Mouse (Mus musculus) liver, postnatal 0 days (tissue): Measurements from ENCODE around the gene Olig3. TPM values are rescaled to one million over a fixed set of nuclear protein-coding genes. Genes with fewer than 3 reads are reported as not detected.

Source experiments
- ATAC-seq: fragments of 200-750 bp; cut with Nextera tagmentation; 2 replicates; pipeline ENCODE4 v1.8.0; 2017; ENCODE audit warnings: mild to moderate bottlenecking, moderate library complexity
- DNase-seq: peaks from one replicate; pipeline ENCODE4 v3.0.0-alpha.2; 2016
- H3K27ac ChIP-seq: fragments of 300-500 bp; sonication (generic); 2 replicates; pipeline ENCODE4 v1.5.1; 2014; ENCODE audit warnings: antibody characterized with exemption, moderate library complexity, mild to moderate bottlenecking, low read depth
- H3K27me3 ChIP-seq: fragments of 300-500 bp; sonication (generic); 2 replicates; pipeline ENCODE4 v1.6.1; 2014; ENCODE audit warnings: low read length, control low read depth, mixed read lengths; ENCODE audit not compliant: insufficient read depth
- H3K36me3 ChIP-seq: fragments of 300-500 bp; sonication (generic); replicated peaks from 2 replicates; pipeline ENCODE4 v1.6.1; 2014; ENCODE audit warnings: mild to moderate bottlenecking, control low read depth, low read length, moderate library complexity, mixed read lengths; ENCODE audit not compliant: insufficient read depth
- H3K4me1 ChIP-seq: fragments of 300-500 bp; sonication (generic); 2 replicates; pipeline ENCODE4 v1.6.1; 2014; ENCODE audit warnings: antibody characterized with exemption, mild to moderate bottlenecking, control low read depth; ENCODE audit not compliant: insufficient read depth
- H3K4me2 ChIP-seq: fragments of 300-500 bp; sonication (generic); 2 replicates; pipeline ENCODE4 v1.6.1; 2014; ENCODE audit warnings: low read depth, mild to moderate bottlenecking, low read length, moderate library complexity, mixed read lengths
- H3K4me3 ChIP-seq: fragments of 300-500 bp; sonication (generic); 2 replicates; pipeline ENCODE4 v1.5.1; 2014; ENCODE audit warnings: low read depth, low read length
- H3K9ac ChIP-seq: fragments of 300-500 bp; sonication (generic); replicated peaks from 2 replicates; pipeline ENCODE4 v1.6.1; 2014; ENCODE audit warnings: mild to moderate bottlenecking, moderate library complexity
- H3K9me3 ChIP-seq: fragments of 300-500 bp; sonication (generic); 2 replicates; pipeline ENCODE4 v1.6.1; 2016; ENCODE audit warnings: mild to moderate bottlenecking, control low read depth, low read length, mixed read lengths
- CTCF ChIP-seq: sonication (generic); IDR thresholded peaks from 2 replicates; pipeline ENCODE4 v1.5.1; 2016; ENCODE audit warnings: antibody characterized with exemption, low read depth
- EP300 ChIP-seq: IDR thresholded peaks from 2 replicates; pipeline ENCODE4 v1.6.1; 2016; ENCODE audit warnings: antibody characterized with exemption, low read depth, mild to moderate bottlenecking
- WGBS: fragments of 180-500 bp; shearing (Covaris S2); extraction: QIAGEN DNeasy Blood & Tissue Kit; methylation state at CpG from one replicate; pipeline ENCODE4 v1.1.7; 2014; ENCODE audit not compliant: insufficient replicate concordance; 5-methylcytosine and 5-hydroxymethylcytosine counted together
- polyA plus RNA-seq: library from polyadenylated mRNA; unstranded; fragments of >200 nt; fragmentation: Nextera tagmentation; extraction: Ambion mirVana; gene quantifications from 2 replicates; pipeline ENCODE4 v1.2.1, GENCODE M21; 2015

Gene Olig3
- polyA plus RNA-seq, 1 experiment from 2014 or later, result not detected

GRCm38 (mm10) chr10:19396485-19397137, 40.3 kb downstream of the Olig3 start:
- no peak overlapping the region for H3K4me2 ChIP-seq
- H3K9me3 ChIP-seq, result no peaks in the 10 kb centered on the region
- H3K4me3 ChIP-seq, result no peak overlapping the region
- H3K36me3 ChIP-seq, result no peaks in the 10 kb centered on the region
- H3K4me1 ChIP-seq, result no peaks in the 10 kb centered on the region
- DNase-seq (no peak), ATAC-seq (no peak)
- H3K9ac ChIP-seq, result no peak overlapping the region
- H3K27ac ChIP-seq, result no peak overlapping the region
- TF ChIP-seq EP300 (no peak), CTCF (no peak)
- no peaks in the 10 kb centered on the region; the same call in 1 of the 2 replicates for H3K27me3 ChIP-seq
- WGBS, result 59% methylated on average over 9 of the region's 9 CpGs

- DNase-seq, result no peak
- WGBS, result 62% methylated on average over 12 of the region's 12 CpGs
- H3K36me3 ChIP-seq, result no peaks in the 10 kb centered on the region
- no peaks in the 10 kb centered on the region for H3K4me1 ChIP-seq
- no peak for ATAC-seq
- no peaks in the 10 kb centered on the region for H3K9me3 ChIP-seq
- TF ChIP-seq CTCF (no peak), EP300 (no peak)
- no peak overlapping the region for H3K9ac ChIP-seq
- H3K27ac ChIP-seq, result no peak overlapping the region
- H3K27me3 ChIP-seq, result no peaks in the 10 kb centered on the region; the same call in 1 of the 2 replicates
- no peak overlapping the region for H3K4me2 ChIP-seq
- H3K4me3 ChIP-seq, result no peak overlapping the region
Observed at GRCm38 (mm10) chr10:19397396-19397795, 41.1 kb downstream of the Olig3 start.

DNA sequence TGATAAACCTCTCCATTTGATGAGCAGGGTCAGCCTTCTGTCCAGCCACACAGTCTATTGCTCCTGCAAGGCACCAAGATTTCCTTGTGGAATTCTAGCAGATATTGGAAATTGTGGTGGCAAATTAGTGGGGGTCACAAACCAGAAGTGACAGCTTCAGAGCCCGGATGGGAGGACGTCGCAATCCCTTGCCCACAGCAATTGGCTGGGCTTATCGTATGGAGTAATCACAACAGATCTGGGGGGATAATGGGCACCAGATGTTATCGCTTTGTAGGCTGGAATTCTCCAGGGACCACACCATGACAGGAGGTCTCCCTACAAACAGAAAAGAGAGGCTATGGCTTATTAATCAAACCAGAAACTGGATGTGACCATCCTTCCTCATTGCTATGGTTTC, 44.8 kb downstream of the Olig3 start:
- WGBS, result 47% methylated on average over 5 of the region's 5 CpGs
- no peak for TF ChIP-seq EP300
- no peak for TF ChIP-seq CTCF
- no peaks in the 10 kb centered on the region for H3K4me1 ChIP-seq

DNA sequence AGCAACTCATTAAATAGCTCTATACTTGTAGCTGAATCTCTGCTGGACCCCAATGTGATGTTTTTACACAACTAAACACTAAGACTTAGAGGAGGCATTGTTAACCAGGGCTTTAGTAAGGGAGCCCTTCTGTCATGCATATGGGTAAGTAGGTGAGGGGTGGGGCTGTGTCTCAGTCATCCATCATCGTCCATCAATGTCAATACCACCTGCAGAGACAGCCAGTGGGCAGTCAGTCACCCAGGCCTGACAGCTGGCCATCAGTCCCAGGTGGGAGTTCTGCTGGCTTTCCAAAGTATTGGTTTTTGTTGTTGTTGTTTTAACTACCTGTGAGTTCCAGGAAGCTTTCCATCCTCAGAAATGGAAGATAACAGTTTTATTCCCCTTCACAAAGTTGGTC, 48.1 kb downstream of the Olig3 start:
- Histone ChIP-seq H3K27me3 (no peaks in the 10 kb centered on the region; the same call in 1 of the 2 replicates), H3K4me3 (no peak overlapping the region), H3K9ac (no peak overlapping the region), H3K9me3 (no peaks in the 10 kb centered on the region), H3K27ac (no peak overlapping the region), H3K36me3 (no peaks in the 10 kb centered on the region), H3K4me2 (no peak overlapping the region), H3K4me1 (no peaks in the 10 kb centered on the region)
- no peak for TF ChIP-seq CTCF
- no peak for TF ChIP-seq EP300
- 45% methylated on average over 1 of the region's 1 CpGs for WGBS
- no peak for ATAC-seq
- DNase-seq, result no peak

More for the DNA sequence above, 44.8 kb downstream of the Olig3 start:
- H3K27ac ChIP-seq, result no peak overlapping the region
- H3K9ac ChIP-seq, result no peak overlapping the region
- H3K27me3 ChIP-seq, result no peaks in the 10 kb centered on the region; the same call in 1 of the 2 replicates
- H3K9me3 ChIP-seq, result no peaks in the 10 kb centered on the region
- no peaks in the 10 kb centered on the region for H3K36me3 ChIP-seq
- no peak for DNase-seq
- no peak overlapping the region for H3K4me3 ChIP-seq
- H3K4me2 ChIP-seq, result no peak overlapping the region
- no peak for ATAC-seq

GRCm38 (mm10) chr10:19405959-19406358, 49.6 kb downstream of the Olig3 start:
- no peak for DNase-seq
- no peaks in the 10 kb centered on the region for H3K9me3 ChIP-seq
- no peak overlapping the region for H3K4me3 ChIP-seq
- H3K4me2 ChIP-seq, result no peak overlapping the region
- TF ChIP-seq EP300 (no peak), CTCF (no peak)
- no peak for ATAC-seq
- WGBS, result 56% methylated on average over 1 of the region's 1 CpGs
- H3K36me3 ChIP-seq, result no peaks in the 10 kb centered on the region
- no peak overlapping the region for H3K9ac ChIP-seq
- no peaks in the 10 kb centered on the region for H3K4me1 ChIP-seq
- no peaks in the 10 kb centered on the region; the same call in 1 of the 2 replicates for H3K27me3 ChIP-seq
- no peak overlapping the region for H3K27ac ChIP-seq

DNA sequence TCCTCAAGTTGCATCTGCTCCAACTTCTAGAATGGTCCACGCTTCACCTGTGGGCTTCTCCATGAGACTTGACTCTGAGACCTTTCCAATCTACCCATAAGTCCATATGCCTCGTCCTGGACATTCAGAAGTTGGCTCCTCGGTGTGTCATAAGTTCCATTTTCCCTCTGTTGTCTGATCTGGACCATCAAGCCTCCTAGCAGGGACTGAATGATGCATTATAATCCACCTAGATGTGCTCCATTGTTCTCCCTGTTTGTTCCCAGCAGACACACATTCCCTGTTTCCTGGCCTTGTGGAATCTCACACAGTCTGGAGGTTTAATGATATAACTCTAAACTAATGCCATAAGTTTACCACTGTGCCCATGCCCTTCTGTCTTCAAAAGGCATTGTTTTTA, 50.8 kb downstream of the Olig3 start:
- no peak overlapping the region for H3K4me3 ChIP-seq
- H3K9ac ChIP-seq, result no peak overlapping the region
- no peak overlapping the region for H3K4me2 ChIP-seq
- no peaks in the 10 kb centered on the region for H3K4me1 ChIP-seq
- H3K27ac ChIP-seq, result no peak overlapping the region
- TF ChIP-seq EP300 (no peak), CTCF (no peak)
- DNase-seq (no peak), ATAC-seq (no peak)
- H3K9me3 ChIP-seq, result no peaks in the 10 kb centered on the region
- H3K27me3 ChIP-seq, result no peaks in the 10 kb centered on the region
- 80% methylated on average over 3 of the region's 3 CpGs for WGBS
- no peaks in the 10 kb centered on the region for H3K36me3 ChIP-seq

Other genes with a start within 250 kb of the Olig3 start
- gene Ifngr1, start 235.4 kb downstream of the Olig3 start, polyA plus RNA-seq, result 65.9 and 68.9 TPM in 2 replicates